Mouse (Mus musculus) bone marrow, adult 2 months (tissue): ENCODE data around the gene P4ha1. TPM values are rescaled to one million over a fixed set of nuclear protein-coding genes. Genes with fewer than 3 reads are reported as not detected.
"Not testable (repeated sequence)": the region's sequence is repeated elsewhere in the genome, so short reads cannot be mapped to it uniquely, and the experiment has no call there.

Source experiments
- H3K27ac ChIP-seq: fragments of 200-500 bp; 2 replicates; pipeline ENCODE4 v1.5.1; 2012; ENCODE audit warnings: low read depth, mild to moderate bottlenecking, control low read depth, inconsistent platforms, low read length; ENCODE audit not compliant: control insufficient read depth, poor library complexity, insufficient read depth
- H3K4me1 ChIP-seq: fragments of 200-500 bp; 2 replicates; pipeline ENCODE4 v1.6.1; 2011; ENCODE audit warnings: low read length; ENCODE audit not compliant: control insufficient read depth, insufficient read depth
- H3K4me3 ChIP-seq: fragments of 200-500 bp; replicated peaks from 2 replicates; pipeline ENCODE3; 2011; ENCODE audit warnings: mild to moderate bottlenecking, low read depth, low read length, control low read depth; ENCODE audit not compliant: control insufficient read depth
- CTCF ChIP-seq: fragments of 200-500 bp; IDR thresholded peaks from 2 replicates; pipeline ENCODE4 v1.5.1; 2011; ENCODE audit warnings: low read length, control low read depth; ENCODE audit not compliant: control insufficient read depth, insufficient read depth
- POLR2A ChIP-seq: fragments of 200-500 bp; IDR thresholded peaks from 2 replicates; pipeline ENCODE4 v1.6.1; 2011; ENCODE audit warnings: low read depth, mild to moderate bottlenecking, control low read depth, low read length, borderline replicate concordance; ENCODE audit not compliant: control insufficient read depth
- WGBS: fragments of 180-500 bp; shearing (Covaris S2); methylation state at CpG from one replicate; pipeline ENCODE4 v1.1.7; 2018; 5-methylcytosine and 5-hydroxymethylcytosine counted together
- polyA plus RNA-seq: library from polyadenylated mRNA; stranded (reverse); fragments of >200 nt; gene quantifications from 2 replicates; pipeline ENCODE4 v1.2.4, GENCODE M21; 2011; ENCODE audit warnings: low replicate concordance; ENCODE audit not compliant: missing spikeins, insufficient read depth, insufficient read length

Gene P4ha1
- polyA plus RNA-seq, 1 experiment = 12.4 TPM

DNA sequence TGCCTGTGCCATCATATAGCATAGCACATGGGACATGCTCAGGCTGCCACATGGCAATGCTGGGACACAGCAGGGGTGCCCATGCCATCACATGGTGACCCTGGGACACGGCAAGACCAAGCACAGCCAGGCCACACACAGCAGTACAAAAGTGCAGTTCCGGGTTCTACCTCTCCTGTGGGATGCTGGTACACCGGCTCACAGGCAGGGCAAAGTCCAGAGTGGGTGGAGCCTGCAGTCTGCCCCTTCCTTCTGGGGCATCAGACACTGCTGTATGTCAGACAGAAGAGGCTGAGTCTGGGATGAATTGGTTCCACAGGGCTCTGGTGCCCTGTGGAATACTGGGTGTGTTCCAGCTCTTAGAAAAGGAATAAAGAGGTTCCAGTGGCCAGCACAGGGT lies 31.6 kb upstream of the P4ha1 start:
- 50% methylated on average over 3 of the region's 3 CpGs for WGBS
- H3K27ac ChIP-seq = no peak overlapping the region
- no peaks in the 10 kb centered on the region; the same call in 1 of the 2 replicates for H3K4me1 ChIP-seq
- TF ChIP-seq CTCF (no peak), POLR2A (no peak)
- H3K4me3 ChIP-seq = no peak overlapping the region

DNA sequence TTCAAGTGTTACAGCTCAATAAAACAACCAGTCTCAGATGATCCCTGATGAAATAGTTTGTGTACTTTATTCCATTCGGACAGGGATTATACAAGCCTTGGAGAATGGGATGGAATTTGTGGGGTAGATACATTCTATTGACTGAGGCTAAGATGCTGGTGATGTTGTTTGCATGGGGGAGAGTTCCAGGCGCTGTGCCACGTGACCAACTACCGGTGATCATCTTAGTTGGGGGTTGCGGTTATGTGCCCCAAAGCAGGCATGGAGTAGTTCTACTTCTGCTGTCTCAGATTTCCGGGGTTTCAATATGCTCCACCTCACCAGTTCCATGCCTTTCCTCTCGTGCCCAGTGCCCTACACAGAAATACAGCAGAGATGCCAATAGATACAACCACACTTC lies 31.0 kb upstream of the P4ha1 start:
- Histone ChIP-seq H3K4me3 (no peak overlapping the region), H3K4me1 (no peaks in the 10 kb centered on the region; the same call in 1 of the 2 replicates), H3K27ac (no peak overlapping the region)
- TF ChIP-seq CTCF (no peak), POLR2A (no peak)
- WGBS = 69% methylated on average over 7 of the region's 7 CpGs

DNA sequence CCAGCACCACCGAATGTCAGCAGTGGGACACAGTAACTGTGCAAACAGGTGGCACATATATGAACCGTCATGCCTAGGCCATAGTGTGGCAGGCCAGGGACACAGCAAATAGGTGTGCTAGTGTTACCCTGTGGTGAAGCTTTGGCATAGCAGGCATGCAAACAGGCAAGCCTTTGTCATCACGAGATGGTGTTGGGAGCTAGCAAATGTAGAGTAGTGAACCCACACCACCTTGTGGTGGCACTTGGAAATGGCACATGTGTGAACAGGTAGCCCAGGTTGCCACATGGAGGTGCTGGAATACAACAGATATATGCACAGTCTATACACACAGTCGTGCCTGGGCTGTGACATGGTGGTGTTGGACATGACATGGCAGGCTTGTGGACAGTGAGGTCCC lies 30.5 kb upstream of the P4ha1 start:
- TF ChIP-seq CTCF = peak; percentile 86
- no peak for TF ChIP-seq POLR2A
- H3K4me3 ChIP-seq = no peak overlapping the region
- H3K27ac ChIP-seq = no peak overlapping the region
- H3K4me1 ChIP-seq = no peaks in the 10 kb centered on the region; the same call in 1 of the 2 replicates
- WGBS = 28% methylated on average over 4 of the region's 4 CpGs

DNA sequence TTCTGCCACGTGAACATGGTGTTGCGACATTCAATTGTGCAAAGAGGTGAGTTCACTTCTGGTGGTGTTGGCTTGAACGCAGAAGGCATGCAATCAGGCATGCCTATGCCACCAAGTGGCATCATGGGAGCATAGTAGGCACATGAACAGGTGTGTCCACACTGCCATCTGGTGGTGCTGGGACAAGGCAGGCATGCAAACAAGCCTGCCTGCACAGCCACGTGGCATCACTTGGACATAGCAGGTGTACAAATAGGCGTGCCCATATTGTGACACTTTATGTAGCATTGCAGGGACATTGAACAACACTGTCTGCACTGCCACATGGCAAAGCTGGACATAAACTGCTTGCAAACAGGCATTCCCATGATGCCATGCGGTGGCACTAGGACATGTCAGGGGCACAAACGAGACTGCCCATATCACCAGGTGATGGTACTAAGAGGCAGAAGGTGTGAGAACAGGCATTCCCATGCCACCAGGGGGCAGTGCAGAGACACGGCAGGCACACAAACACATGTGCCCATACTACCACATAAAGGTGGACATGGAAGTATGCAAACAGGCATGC lies 27.8 kb upstream of the P4ha1 start:
- 28% methylated on average over 8 of the region's 8 CpGs for WGBS
- peak; percentile 94 for TF ChIP-seq CTCF
- no peak for TF ChIP-seq POLR2A
- no peak overlapping the region for H3K4me3 ChIP-seq
- no peaks in the 10 kb centered on the region; the same call in 1 of the 2 replicates for H3K4me1 ChIP-seq
- no peak overlapping the region for H3K27ac ChIP-seq

DNA sequence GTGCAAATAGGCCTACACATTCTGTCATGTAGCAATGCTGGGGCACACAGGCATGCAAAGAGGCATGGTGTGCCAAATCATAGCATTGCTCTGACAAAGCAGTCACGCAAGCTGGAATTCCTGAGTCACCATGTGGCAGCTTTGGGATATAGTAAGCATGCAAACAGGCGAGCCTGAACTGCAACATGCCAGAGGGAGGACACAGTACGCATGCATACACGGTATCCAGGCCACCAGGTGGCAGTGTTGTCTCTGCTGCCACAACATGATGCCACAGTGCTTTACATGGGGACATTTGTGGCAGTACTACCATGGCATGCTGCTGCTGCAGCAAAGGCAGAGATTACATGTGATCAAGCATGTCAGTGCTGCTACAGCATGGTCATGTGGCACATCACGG lies 26.8 kb upstream of the P4ha1 start:
- Histone ChIP-seq H3K4me1 (no peaks in the 10 kb centered on the region; the same call in 1 of the 2 replicates), H3K4me3 (no peak overlapping the region)
- 33% methylated on average over 5 of the region's 5 CpGs for WGBS

DNA sequence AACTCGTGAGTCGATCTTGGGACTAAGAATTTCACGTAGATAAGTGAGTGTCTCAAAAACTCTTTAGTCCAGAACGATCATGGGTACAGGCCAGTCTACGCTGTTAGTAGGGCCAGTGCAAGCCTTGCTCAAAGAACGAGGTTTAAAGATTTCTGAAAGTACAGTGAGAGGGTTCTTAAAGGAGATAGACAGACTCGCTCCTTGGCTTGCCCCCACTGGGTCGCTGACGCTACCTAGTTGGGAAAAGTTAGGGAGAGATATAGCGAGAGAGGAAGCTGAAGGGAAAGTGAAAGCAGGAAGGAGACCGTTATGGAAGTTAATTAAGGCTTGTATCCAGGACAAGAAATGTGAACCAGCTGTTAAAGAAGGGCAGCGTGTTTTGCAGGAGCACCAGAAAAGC lies 20.4 kb upstream of the P4ha1 start:
- not testable (repeated sequence) for H3K4me1 ChIP-seq, H3K27ac ChIP-seq, H3K4me3 ChIP-seq
- 89% methylated on average over 12 of the region's 12 CpGs for WGBS

More for the DNA sequence above, 26.8 kb upstream of the P4ha1 start:
- TF ChIP-seq CTCF = peak; percentile 96
- no peak for TF ChIP-seq POLR2A
- no peak overlapping the region for H3K27ac ChIP-seq

DNA sequence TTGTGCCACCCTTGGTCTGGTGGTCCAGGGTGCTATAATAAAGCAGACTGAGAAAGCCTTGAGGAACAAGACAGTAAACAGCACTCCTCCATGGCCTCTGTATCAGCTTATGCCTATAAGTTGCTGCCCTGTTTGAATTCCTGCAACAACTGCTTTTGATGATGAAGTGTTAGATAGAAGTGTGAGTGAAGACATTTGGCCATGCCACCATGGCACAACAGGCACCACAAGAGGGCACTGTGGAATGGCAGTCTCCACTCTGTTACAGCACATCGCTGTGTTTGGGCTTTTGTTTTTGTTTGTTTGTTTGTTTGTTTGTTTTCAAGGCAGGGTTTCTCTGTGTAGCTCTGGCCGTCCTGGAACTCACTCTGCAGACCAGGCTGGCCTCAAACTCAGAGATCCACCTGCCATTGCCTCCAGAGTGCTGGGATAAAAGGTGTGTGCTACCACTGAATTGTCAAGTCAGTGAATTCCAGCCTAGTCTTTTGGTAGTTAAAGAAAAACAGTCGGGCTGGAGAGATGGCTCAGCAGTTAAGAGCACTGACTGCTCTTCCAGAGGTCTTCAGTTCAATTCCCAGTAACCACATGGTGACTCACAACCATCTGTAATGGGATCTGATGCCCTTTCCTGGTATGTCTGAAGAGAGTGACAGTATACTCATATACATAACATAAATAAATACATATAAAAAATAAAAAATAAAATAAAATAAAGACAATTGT lies 13.9 kb upstream of the P4ha1 start:
- Histone ChIP-seq H3K27ac (no peak overlapping the region), H3K4me3 (no peak overlapping the region), H3K4me1 (no peaks in the 10 kb centered on the region)
- WGBS = 23% methylated on average over 3 of the region's 3 CpGs
- no peak for TF ChIP-seq POLR2A
- peak; percentile 72 for TF ChIP-seq CTCF

DNA sequence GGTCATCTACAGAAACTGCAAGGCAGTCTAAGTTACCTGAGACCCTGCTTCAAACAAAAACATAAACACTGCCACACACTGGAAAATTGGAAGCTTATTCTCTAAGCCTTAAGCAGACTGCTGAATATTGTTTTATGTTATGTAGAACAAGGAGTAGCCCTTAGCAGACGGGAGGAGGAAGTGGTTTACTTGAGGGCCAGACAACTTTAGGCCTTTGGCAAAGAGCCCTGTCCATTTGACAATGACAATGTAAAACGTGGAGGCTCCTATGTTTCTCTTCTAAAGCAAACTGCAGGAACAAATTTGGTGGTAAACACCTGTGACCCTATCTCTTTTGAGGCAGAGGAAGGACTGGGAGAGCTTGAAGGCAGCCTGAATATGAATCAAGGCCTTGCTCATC lies 13.0 kb upstream of the P4ha1 start:
- WGBS = 17% methylated on average over 2 of the region's 2 CpGs
- TF ChIP-seq POLR2A (no peak), CTCF (no peak)
- H3K27ac ChIP-seq = no peak overlapping the region

DNA sequence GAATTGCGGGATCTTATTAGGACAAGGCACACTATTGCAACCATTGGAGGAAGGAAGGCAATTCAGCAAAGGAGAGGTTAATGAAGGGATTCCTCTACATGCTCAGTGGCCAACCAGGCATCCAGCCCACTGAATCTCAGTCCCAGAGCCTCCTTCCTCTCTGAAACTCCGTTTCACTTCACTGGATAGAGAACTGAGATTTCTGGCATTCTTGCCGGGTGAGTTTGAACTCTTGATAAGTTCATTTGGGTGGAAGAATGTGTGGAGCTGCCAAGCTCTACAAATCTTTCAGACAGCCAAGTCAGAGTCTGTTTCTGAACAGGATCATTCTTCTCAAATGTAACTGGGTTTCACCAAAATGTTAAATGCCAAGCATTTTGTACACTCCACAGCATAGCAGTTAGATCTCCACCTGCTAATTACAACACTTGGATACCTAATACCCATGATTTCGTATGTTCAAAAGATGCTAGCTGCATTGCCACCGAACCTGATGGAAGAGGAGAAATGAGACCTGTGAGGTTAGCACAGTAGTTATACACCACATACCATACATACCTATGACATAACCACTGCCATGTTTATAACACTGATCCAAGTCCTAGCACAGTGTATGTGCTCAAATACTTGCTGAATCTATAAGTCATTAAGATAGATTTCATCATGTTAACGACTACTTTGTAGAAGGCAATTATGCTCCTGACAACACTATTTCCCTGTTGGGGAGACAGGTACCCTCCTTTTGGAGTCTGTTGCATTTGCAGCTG lies 12.2 kb upstream of the P4ha1 start:
- Histone ChIP-seq H3K27ac (no peak overlapping the region), H3K4me3 (no peak overlapping the region), H3K4me1 (no peaks in the 10 kb centered on the region)
- no peak for TF ChIP-seq CTCF
- TF ChIP-seq POLR2A = no peak
- WGBS = 59% methylated on average over 6 of the region's 6 CpGs

More for the DNA sequence above, 13.0 kb upstream of the P4ha1 start:
- Histone ChIP-seq H3K4me3 (no peak overlapping the region), H3K4me1 (no peaks in the 10 kb centered on the region)
